Mouse (Mus musculus): Measurements from ENCODE around the gene Tlcd2. TPM values are rescaled to one million over a fixed set of nuclear protein-coding genes. Genes with fewer than 3 reads are reported as not detected.

The Tlcd2 gene
- polyA plus RNA-seq, 1 experiment from 2014 or later, result 6.1 TPM

- H3K36me3 ChIP-seq (ENCODE audit: insufficient read depth, low read length), result peaks cover 14% of the 10 kb centered on the region
- no peak for DNase-seq (ENCODE audit: low spot score)
- 0 out of 2 replicates have a peak overlapping the region, but pooled peaks have one; percentile 25 for H3K4me2 ChIP-seq (replicated peaks; ENCODE audit: low read depth, low read length)
- H3K4me3 ChIP-seq (ENCODE audit: low read depth, low read length), result no peak overlapping the region
- no peak for TF ChIP-seq CTCF (IDR thresholded peaks at IDR 0.05)
- TF ChIP-seq EP300 (IDR thresholded peaks at IDR 0.05), result no peak
- H3K27me3 ChIP-seq (replicated peaks; ENCODE audit: insufficient read depth, low read length), result no peaks in the 10 kb centered on the region
- no peak overlapping the region for H3K9ac ChIP-seq (replicated peaks; ENCODE audit: low read depth)
- H3K4me1 ChIP-seq (ENCODE audit: insufficient read depth, low read depth, low read length), result peaks cover 7% of the 10 kb centered on the region
- WGBS, result 30% methylated on average over 3 of the region's 3 CpGs
- H3K9me3 ChIP-seq (ENCODE audit: low read length), result no peaks in the 10 kb centered on the region
- peak; percentile 6; the same call in 1 of the 2 replicates for ATAC-seq
- H3K27ac ChIP-seq (ENCODE audit: low read length), result no peak overlapping the region
Observed at GRCm38 (mm10) chr11:75486192-75486591, 24.7 kb downstream of the Tlcd2 start.

DNA sequence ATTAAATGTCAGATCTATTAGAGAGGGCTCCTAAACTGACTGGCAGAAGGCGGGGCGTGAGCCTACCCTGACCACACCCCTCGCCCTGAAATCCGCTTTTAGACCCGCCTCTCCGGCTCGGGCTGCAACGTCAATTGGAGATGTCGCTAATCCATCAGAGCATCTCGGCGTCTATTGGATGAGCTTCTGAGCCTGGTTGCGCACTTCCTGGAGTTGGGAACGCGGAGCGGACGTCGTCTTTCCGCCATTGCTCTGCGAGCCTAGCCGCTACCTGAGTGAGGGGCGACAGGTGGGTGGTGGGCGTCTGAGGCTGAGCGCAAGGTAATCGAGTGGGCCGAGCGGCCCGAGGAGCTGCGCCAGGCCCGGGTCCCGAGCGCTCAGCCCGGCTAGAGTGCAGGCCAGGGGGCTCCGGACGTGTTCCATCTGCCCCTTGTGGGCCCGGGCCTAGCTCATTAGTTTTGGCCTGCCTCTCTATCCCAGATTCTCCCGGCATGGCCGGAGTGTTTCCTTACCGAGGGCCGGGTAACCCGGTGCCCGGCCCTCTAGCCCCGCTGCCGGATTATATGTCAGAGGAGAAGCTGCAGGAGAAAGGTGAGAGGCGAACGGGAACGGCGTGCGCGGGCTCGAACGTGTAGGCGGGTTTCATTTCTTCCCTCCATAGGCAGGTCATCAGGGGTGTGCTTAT lies 25.2 kb downstream of the Tlcd2 start, which contains the start of gene Prpf8:
TSS of gene Prpf8 (plus strand) at position 216 of the 685 bp plus-strand sequence.
- peaks cover 19% of the 10 kb centered on the region for H3K36me3 ChIP-seq (ENCODE audit: insufficient read depth, low read length)
- DNase-seq (ENCODE audit: low spot score) (peak; percentile 100), ATAC-seq (peak; percentile 100)
- H3K4me1 ChIP-seq (ENCODE audit: insufficient read depth, low read depth, low read length), result peaks cover 7% of the 10 kb centered on the region
- no peak for TF ChIP-seq EP300 (IDR thresholded peaks at IDR 0.05)
- no peak for TF ChIP-seq CTCF (IDR thresholded peaks at IDR 0.05)
- H3K27me3 ChIP-seq (replicated peaks; ENCODE audit: insufficient read depth, low read length), result no peaks in the 10 kb centered on the region
- peak within 1 kb of the TSS; percentile 98 for H3K9ac ChIP-seq (replicated peaks; ENCODE audit: low read depth)
- peak within 1 kb of the TSS; percentile 69 for H3K4me2 ChIP-seq (replicated peaks; ENCODE audit: low read depth, low read length)
- peak within 1 kb of the TSS; percentile 78 for H3K27ac ChIP-seq (ENCODE audit: low read length)
- H3K9me3 ChIP-seq (ENCODE audit: low read length), result no peaks in the 10 kb centered on the region
- peak within 1 kb of the TSS; percentile 97 for H3K4me3 ChIP-seq (ENCODE audit: low read depth, low read length)
- WGBS, result 1% methylated on average over 52 of the region's 52 CpGs

- peaks cover 27% of the 10 kb centered on the region for H3K36me3 ChIP-seq (ENCODE audit: insufficient read depth, low read length)
- peak overlapping the region; percentile 69 for H3K4me2 ChIP-seq (replicated peaks; ENCODE audit: low read depth, low read length)
- no peak for DNase-seq (ENCODE audit: low spot score)
- peak overlapping the region; percentile 98 for H3K9ac ChIP-seq (replicated peaks; ENCODE audit: low read depth)
- WGBS, result 23% methylated on average over 6 of the region's 6 CpGs
- peak overlapping the region; percentile 97 for H3K4me3 ChIP-seq (ENCODE audit: low read depth, low read length)
- H3K27ac ChIP-seq (ENCODE audit: low read length), result no peak overlapping the region
- no peaks in the 10 kb centered on the region for H3K9me3 ChIP-seq (ENCODE audit: low read length)
- no peaks in the 10 kb centered on the region for H3K27me3 ChIP-seq (replicated peaks; ENCODE audit: insufficient read depth, low read length)
- ATAC-seq, result no peak
- no peak for TF ChIP-seq EP300 (IDR thresholded peaks at IDR 0.05)
- TF ChIP-seq CTCF (IDR thresholded peaks at IDR 0.05), result no peak
- H3K4me1 ChIP-seq (ENCODE audit: insufficient read depth, low read depth, low read length), result peaks cover 7% of the 10 kb centered on the region
Observed at GRCm38 (mm10) chr11:75487496-75487895, 26.0 kb downstream of the Tlcd2 start.

DNA sequence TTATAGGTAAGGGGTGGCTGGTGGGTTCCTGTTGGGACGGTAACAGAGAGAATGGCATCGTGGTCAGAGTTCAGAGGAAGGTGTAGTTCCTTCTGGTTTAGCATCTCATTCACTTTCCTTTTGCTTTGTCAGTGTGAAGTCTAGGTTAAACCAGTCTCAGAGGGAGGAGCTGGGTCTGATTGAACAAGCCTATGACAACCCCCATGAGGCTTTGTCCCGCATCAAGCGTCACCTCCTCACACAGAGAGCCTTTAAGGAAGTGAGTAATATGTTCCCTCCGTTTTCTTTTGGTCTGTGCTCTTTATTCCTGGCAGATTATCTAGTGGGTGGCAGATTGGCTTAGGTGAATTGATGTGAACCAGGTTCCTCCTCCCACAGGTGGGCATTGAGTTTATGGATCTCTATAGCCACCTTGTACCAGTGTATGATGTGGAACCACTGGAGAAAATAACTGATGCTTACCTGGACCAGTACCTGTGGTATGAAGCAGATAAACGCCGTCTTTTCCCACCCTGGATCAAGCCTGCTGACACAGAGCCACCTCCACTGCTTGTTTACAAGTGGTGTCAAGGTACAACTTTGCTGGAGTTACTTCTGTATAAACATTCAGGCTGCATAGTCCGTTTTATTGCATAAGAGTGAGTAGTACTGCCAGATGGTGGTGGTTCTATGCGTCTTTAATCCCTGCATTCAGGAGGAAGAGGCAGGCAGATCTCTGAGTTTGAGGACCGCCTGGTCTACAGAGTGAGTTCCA lies 33.0 kb downstream of the Tlcd2 start:
- Histone ChIP-seq H3K9ac (replicated peaks; ENCODE audit: low read depth) (no peak overlapping the region), H3K27ac (ENCODE audit: low read length) (no peak overlapping the region), H3K27me3 (replicated peaks; ENCODE audit: insufficient read depth, low read length) (no peaks in the 10 kb centered on the region), H3K4me3 (ENCODE audit: low read depth, low read length) (no peak overlapping the region), H3K4me2 (replicated peaks; ENCODE audit: low read depth, low read length) (no peak overlapping the region), H3K36me3 (ENCODE audit: insufficient read depth, low read length) (peaks cover 89% of the 10 kb centered on the region), H3K4me1 (ENCODE audit: insufficient read depth, low read depth, low read length) (no peaks in the 10 kb centered on the region), H3K9me3 (ENCODE audit: low read length) (no peaks in the 10 kb centered on the region)
- no peak for DNase-seq (ENCODE audit: low spot score)
- ATAC-seq, result no peak
- no peak for TF ChIP-seq CTCF (IDR thresholded peaks at IDR 0.05)
- TF ChIP-seq EP300 (IDR thresholded peaks at IDR 0.05), result no peak
- WGBS, result 88% methylated on average over 10 of the region's 10 CpGs

DNA sequence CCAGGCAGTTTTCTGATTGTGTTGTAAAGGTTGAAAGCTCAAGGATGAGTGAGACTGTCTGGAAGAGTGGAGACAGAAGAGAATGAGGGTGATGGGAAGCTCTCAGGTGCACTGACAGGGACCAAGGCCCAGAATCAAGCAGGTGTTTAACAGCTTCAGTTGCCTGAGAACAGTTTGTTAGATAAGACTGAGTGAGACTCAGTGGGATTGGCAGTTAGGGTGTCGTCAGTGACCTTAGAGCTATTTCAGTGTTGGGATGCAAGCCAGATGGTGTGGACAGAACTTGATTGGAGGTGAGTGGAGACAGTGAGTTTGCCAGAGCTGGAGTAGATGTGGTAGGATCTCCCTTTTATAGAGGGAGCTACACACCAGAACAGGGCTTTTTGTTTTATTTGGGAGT lies 36.6 kb downstream of the Tlcd2 start:
- Histone ChIP-seq H3K4me3 (ENCODE audit: low read depth, low read length) (no peak overlapping the region), H3K27me3 (replicated peaks; ENCODE audit: insufficient read depth, low read length) (no peaks in the 10 kb centered on the region), H3K9me3 (ENCODE audit: low read length) (no peaks in the 10 kb centered on the region), H3K36me3 (ENCODE audit: insufficient read depth, low read length) (peaks cover 92% of the 10 kb centered on the region), H3K4me2 (replicated peaks; ENCODE audit: low read depth, low read length) (no peak overlapping the region), H3K9ac (replicated peaks; ENCODE audit: low read depth) (no peak overlapping the region), H3K27ac (ENCODE audit: low read length) (no peak overlapping the region), H3K4me1 (ENCODE audit: insufficient read depth, low read depth, low read length) (no peaks in the 10 kb centered on the region)
- no peak for TF ChIP-seq CTCF (IDR thresholded peaks at IDR 0.05)
- 68% methylated on average over 1 of the region's 1 CpGs for WGBS
- ATAC-seq (no peak), DNase-seq (ENCODE audit: low spot score) (no peak)

- H3K4me3 ChIP-seq (ENCODE audit: low read depth, low read length), result no peak overlapping the region
- H3K9ac ChIP-seq (replicated peaks; ENCODE audit: low read depth), result no peak overlapping the region
- no peaks in the 10 kb centered on the region for H3K9me3 ChIP-seq (ENCODE audit: low read length)
- H3K27ac ChIP-seq (ENCODE audit: low read length), result no peak overlapping the region
- ATAC-seq (no peak), DNase-seq (ENCODE audit: low spot score) (no peak)
- no peak overlapping the region for H3K4me2 ChIP-seq (replicated peaks; ENCODE audit: low read depth, low read length)
- peaks cover 10% of the 10 kb centered on the region; the same call in 1 of the 2 replicates for H3K4me1 ChIP-seq (ENCODE audit: insufficient read depth, low read depth, low read length)
- peaks cover 36% of the 10 kb centered on the region for H3K36me3 ChIP-seq (ENCODE audit: insufficient read depth, low read length)
- TF ChIP-seq CTCF (IDR thresholded peaks at IDR 0.05) (no peak), EP300 (IDR thresholded peaks at IDR 0.05) (no peak)
- 96% methylated on average over 4 of the region's 4 CpGs for WGBS
- H3K27me3 ChIP-seq (replicated peaks; ENCODE audit: insufficient read depth, low read length), result no peaks in the 10 kb centered on the region
Observed at GRCm38 (mm10) chr11:75508162-75508561, 46.6 kb downstream of the Tlcd2 start.
